16 mouse cellular contexts compared by ENCODE assay signal in genomic region chr7:49741923-49742322, GRCm38 (mm10). TPM values are rescaled to one million over a fixed set of nuclear protein-coding genes. Genes with fewer than 3 reads are reported as not detected.
DNase-seq lines count a peak whose midpoint lies in the region; ATAC-seq and TF ChIP-seq lines count a peak whose summit lies in the region.
"Had no signal": no experiment of that assay in that cellular context is flagged by ENCODE, and none has a peak within 500 bp of the region (broad histone marks: within the 10 kb centered on the region; RNA-seq: fewer than 3 reads in every experiment).

No protein-coding gene starts in this region.

- no peak for TF ChIP-seq CTCF in left cerebral cortex, adult 2 months (IDR thresholded peaks at IDR 0.05)

- no peak overlapping the region for H3K4me2 ChIP-seq in hindbrain, embryonic 11.5 days (replicated peaks; ENCODE audit: low read depth, low read length)
- no peak overlapping the region; the same call in 1 of the 2 replicates for H3K4me2 ChIP-seq in neural tube, embryonic 13.5 days
- H3K4me2 ChIP-seq: embryonic facial prominence, embryonic 12.5 days; heart, embryonic 11.5 days; hindbrain, embryonic 15.5 days; lung, embryonic 15.5 days had no signal

- H3K9me3 ChIP-seq in hindbrain, embryonic 11.5 days (ENCODE audit: control insufficient read depth, low read length), result no peaks in the 10 kb centered on the region
- 0 out of 2 replicates have a peak, but pooled peaks cover 4% of the 10 kb centered on the region for H3K9me3 ChIP-seq in neural tube, embryonic 13.5 days
- H3K9me3 ChIP-seq: embryonic facial prominence, embryonic 12.5 days; hindbrain, embryonic 15.5 days; lung, embryonic 15.5 days had no signal

- H3K36me3 ChIP-seq in hindbrain, embryonic 11.5 days (ENCODE audit: control insufficient read depth, insufficient read depth, low read length), result no peaks in the 10 kb centered on the region
- no peaks in the 10 kb centered on the region for H3K36me3 ChIP-seq in neural tube, embryonic 13.5 days
- H3K36me3 ChIP-seq: embryonic facial prominence, embryonic 12.5 days; hindbrain, embryonic 15.5 days; lung, embryonic 15.5 days had no signal

- H3K27me3 ChIP-seq in hindbrain, embryonic 11.5 days (ENCODE audit: control insufficient read depth, insufficient read depth, low read length), result peaks cover 20% of the 10 kb centered on the region
- H3K27me3 ChIP-seq in neural tube, embryonic 13.5 days, result peaks cover 94% of the 10 kb centered on the region
- H3K27me3 ChIP-seq: lung, embryonic 15.5 days had no signal

- peak; percentile 88 for ATAC-seq in hindbrain, embryonic 11.5 days (ENCODE audit: low FRiP score)
- ATAC-seq in neural tube, embryonic 13.5 days (ENCODE audit: low read depth), result peak; percentile 86
- no peak for ATAC-seq in megakaryocyte-erythroid progenitor cell, adult 5-6 weeks (replicated peaks; ENCODE audit: low FRiP score, low TSS enrichment, poor library complexity, severe bottlenecking)

- peak; percentile 39 for DNase-seq in embryo, embryonic 11 days
- DNase-seq in embryo, embryonic 9.5 days (ENCODE audit: extremely low spot score), result no peak
- peak; percentile 30 for DNase-seq in left cerebral cortex, postnatal 4 days
- DNase-seq in left cerebral cortex, adult 2 months (ENCODE audit: extremely low spot score in 1 of 2, low spot score in 2 of 2), result no peak
- peak; percentile 45 for DNase-seq in hindbrain, embryonic 11.5 days (ENCODE audit: low spot score)
- no peak for DNase-seq in adrenal gland, adult (ENCODE audit: inconsistent age in 2 of 2, low spot score in 1 of 2)
- DNase-seq: cerebellum, adult 2 months; gastrocnemius, postnatal 14 days; kidney, adult 9 months had no signal

- WGBS in hindbrain, embryonic 11.5 days, result 22% methylated on average over 10 of the region's 10 CpGs
- WGBS in neural tube, embryonic 13.5 days, result 9% methylated on average over 10 of the region's 10 CpGs

- no peak overlapping the region for H3K27ac ChIP-seq in left cerebral cortex, adult 2 months
- H3K27ac ChIP-seq in hindbrain, embryonic 11.5 days (ENCODE audit: low read depth, low read length), result no peak overlapping the region
- H3K27ac ChIP-seq in neural tube, embryonic 13.5 days (replicated peaks), result no peak overlapping the region; the same call in 1 of the 2 replicates
- H3K27ac ChIP-seq: embryonic facial prominence, embryonic 12.5 days; hindbrain, embryonic 15.5 days; lung, embryonic 15.5 days had no signal

- intact Hi-C loops in left cerebral cortex, postnatal 4 days (cut with DNase I), result no loop called here
- intact Hi-C loops in left cerebral cortex, adult 2 months (cut with DNase I), result no loop called here

- H3K9ac ChIP-seq in hindbrain, embryonic 11.5 days (ENCODE audit: low read depth, low read length), result no peak overlapping the region
- no peak overlapping the region; the same call in 1 of the 2 replicates for H3K9ac ChIP-seq in neural tube, embryonic 13.5 days
- H3K9ac ChIP-seq: embryonic facial prominence, embryonic 12.5 days; hindbrain, embryonic 15.5 days; lung, embryonic 15.5 days had no signal

- no peak overlapping the region for H3K4me3 ChIP-seq in left cerebral cortex, adult 2 months
- no peak overlapping the region for H3K4me3 ChIP-seq in hindbrain, embryonic 11.5 days (ENCODE audit: low read depth, low read length)
- no peak overlapping the region for H3K4me3 ChIP-seq in neural tube, embryonic 13.5 days
- H3K4me3 ChIP-seq: embryonic facial prominence, embryonic 12.5 days; hindbrain, embryonic 15.5 days; lung, embryonic 15.5 days; megakaryocyte, embryonic 14.5 days had no signal

- H3K4me1 ChIP-seq in hindbrain, embryonic 11.5 days (replicated peaks; ENCODE audit: control insufficient read depth, insufficient read depth, low read length), result 0 out of 2 replicates have a peak, but pooled peaks cover 2% of the 10 kb centered on the region
- H3K4me1 ChIP-seq in neural tube, embryonic 13.5 days (replicated peaks), result peaks cover 12% of the 10 kb centered on the region

RNA-seq across cellular contexts. Expression of gene Htatip2, which starts 17.0 kb away (rescaled TPM):
- 1 to 10 TPM; 4.7 to 5.5 TPM for total RNA-seq in left cerebral cortex, postnatal 4 days (2021)
- total RNA-seq in left cerebral cortex, adult 2 months (2021), result 10 to 100 TPM; 12.2 to 15.5 TPM
- polyA plus RNA-seq in hindbrain, embryonic 11.5 days (2014; fragmentation: Nextera tagmentation; extraction: Ambion mirVana), result 3.3 and 4.4 TPM in 2 replicates
- polyA plus RNA-seq in neural tube, embryonic 13.5 days (2015; fragmentation: Nextera tagmentation; extraction: Ambion mirVana), result 4.9 and 5.0 TPM in 2 replicates
- 30.6 and 40.4 TPM in 2 replicates for total RNA-seq in megakaryocyte-erythroid progenitor cell, adult 5-6 weeks (2014; fragmentation: Nextera tagmentation)
- total RNA-seq in megakaryocyte-erythroid progenitor cell, adult 5-6 weeks (2017), result 15.4 and 19.0 TPM in 2 replicates

RNA-seq across cellular contexts. Expression of gene Prmt3, which starts 36.2 kb away (rescaled TPM):
- 10 to 100 TPM; 47.5 to 49.2 TPM for total RNA-seq in left cerebral cortex, postnatal 4 days (2021)
- 10 to 100 TPM; 33.5 to 37.3 TPM for total RNA-seq in left cerebral cortex, adult 2 months (2021)
- 53.5 and 56.8 TPM in 2 replicates for polyA plus RNA-seq in hindbrain, embryonic 11.5 days (2014; fragmentation: Nextera tagmentation; extraction: Ambion mirVana)
- 48.2 and 53.4 TPM in 2 replicates for polyA plus RNA-seq in neural tube, embryonic 13.5 days (2015; fragmentation: Nextera tagmentation; extraction: Ambion mirVana)
- total RNA-seq in megakaryocyte-erythroid progenitor cell, adult 5-6 weeks (2014; fragmentation: Nextera tagmentation), result 72.9 and 103 TPM in 2 replicates
- 71.6 and 84.2 TPM in 2 replicates for total RNA-seq in megakaryocyte-erythroid progenitor cell, adult 5-6 weeks (2017)

Comparison
In these comparisons a context has a peak if more than half of its experiments do, and no peak if none do; other contexts are left out.
1. DNase-seq: peak in embryo, embryonic 11 days (single experiment), left cerebral cortex, postnatal 4 days (single experiment) and hindbrain, embryonic 11.5 days (single experiment); none in embryo, embryonic 9.5 days (single experiment), left cerebral cortex, adult 2 months (0 of 2) and adrenal gland, adult (0 of 2).